Mouse (Mus musculus) cerebellum, adult 2 months (tissue): ENCODE data around the gene Gm21985.

ENCODE experiments used
- CTCF ChIP-seq: fragments of 200-500 bp; IDR thresholded peaks from 2 replicates; pipeline ENCODE4 v1.5.1; 2011; ENCODE audit warnings: low read depth, mild to moderate bottlenecking, control low read depth, low read length, moderate library complexity, borderline replicate concordance; ENCODE audit not compliant: insufficient read depth
- POLR2A ChIP-seq: fragments of 200-500 bp; IDR thresholded peaks from 2 replicates; pipeline ENCODE4 v1.6.1; 2011; ENCODE audit warnings: low read length, control low read depth, borderline replicate concordance; ENCODE audit not compliant: insufficient read depth

- TF ChIP-seq CTCF (no peak), POLR2A (no peak)
These were observed 177.4 kb downstream of the Gm21985 start for GRCm38 (mm10) chr2:112443491-112443890.
